Mouse (Mus musculus): Measurements from ENCODE around the gene Mkks. TPM values are rescaled to one million over a fixed set of nuclear protein-coding genes. Genes with fewer than 3 reads are reported as not detected.

Mkks gene
- 6.8 and 16.3 TPM in 2 replicates for total RNA-seq (2017)

DNA sequence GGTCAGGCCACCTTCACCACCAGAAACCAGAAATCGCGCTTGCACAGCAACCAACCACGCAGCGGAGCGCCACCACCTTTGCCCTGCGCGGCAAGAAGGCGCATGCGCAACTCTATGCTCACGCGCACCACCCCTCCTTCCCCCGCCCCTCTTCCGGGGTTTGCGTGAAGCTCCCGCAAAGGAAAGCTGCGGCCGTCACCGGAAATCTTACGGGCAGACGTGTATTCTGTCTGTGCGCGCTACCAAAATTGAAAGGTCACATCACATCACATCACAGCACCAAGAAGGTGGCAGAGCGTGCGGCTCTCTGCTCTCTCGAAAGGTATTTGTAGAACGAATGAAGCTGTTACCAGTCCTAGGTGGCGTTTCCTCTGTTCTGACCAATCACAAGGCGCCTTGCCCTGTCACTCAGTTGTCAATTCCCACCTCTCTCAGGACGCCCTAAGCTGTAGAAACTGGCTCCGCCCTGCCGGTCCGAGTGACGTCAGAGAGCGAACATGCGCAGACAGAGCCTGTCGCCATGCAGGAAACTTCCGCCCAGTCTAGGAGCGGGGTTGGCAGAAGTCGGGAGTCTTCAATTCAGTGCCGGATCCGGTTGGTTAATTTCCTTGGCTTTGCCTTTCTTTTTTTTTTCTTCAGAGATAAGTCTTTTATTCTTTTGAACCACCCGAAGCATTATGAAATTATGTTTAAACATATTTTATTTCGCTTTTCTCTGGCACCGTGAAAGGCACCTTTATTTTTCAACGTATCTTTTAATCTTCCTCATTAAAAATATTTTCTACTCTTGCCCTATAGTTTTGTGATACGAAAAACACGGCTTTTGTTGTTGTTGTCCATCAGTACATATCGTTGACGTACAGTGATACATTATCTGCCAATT, at the start of gene Mkks, which contains the start of the genes Slx4ip and AL731706.1:
TSS of gene Mkks (minus strand) at position 322 of the 883 bp plus-strand sequence.
TSS of gene Slx4ip (plus strand) at position 151 of the 883 bp plus-strand sequence.
TSS of gene AL731706.1 (minus strand) at position 322 of the 883 bp plus-strand sequence.
- ATAC-seq (ENCODE audit: extremely low read depth, insufficient number of reproducible peaks, low FRiP score, poor library complexity, severe bottlenecking) = peak; percentile 86

DNA sequence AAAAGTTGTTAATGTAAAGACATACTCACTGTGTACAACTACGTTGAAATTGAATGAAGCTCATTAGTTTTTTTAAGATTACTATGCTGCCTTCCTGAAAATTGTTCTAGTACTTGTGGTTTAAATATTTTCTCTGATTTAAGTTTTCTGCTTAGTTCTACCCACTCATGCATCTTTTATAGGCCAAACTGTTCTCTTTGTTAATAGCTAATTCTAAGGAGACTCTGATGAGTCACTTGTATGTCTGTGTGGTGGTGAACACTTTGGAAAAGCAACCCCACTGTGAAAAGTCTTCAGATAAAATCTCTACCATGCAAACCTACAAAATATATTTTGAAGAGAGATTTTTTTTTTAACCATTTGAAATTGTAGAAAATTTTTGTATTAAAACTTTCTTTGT, 47.1 kb upstream of the Mkks start:
- no peak for ATAC-seq (ENCODE audit: extremely low read depth, insufficient number of reproducible peaks, low FRiP score, poor library complexity, severe bottlenecking)

DNA sequence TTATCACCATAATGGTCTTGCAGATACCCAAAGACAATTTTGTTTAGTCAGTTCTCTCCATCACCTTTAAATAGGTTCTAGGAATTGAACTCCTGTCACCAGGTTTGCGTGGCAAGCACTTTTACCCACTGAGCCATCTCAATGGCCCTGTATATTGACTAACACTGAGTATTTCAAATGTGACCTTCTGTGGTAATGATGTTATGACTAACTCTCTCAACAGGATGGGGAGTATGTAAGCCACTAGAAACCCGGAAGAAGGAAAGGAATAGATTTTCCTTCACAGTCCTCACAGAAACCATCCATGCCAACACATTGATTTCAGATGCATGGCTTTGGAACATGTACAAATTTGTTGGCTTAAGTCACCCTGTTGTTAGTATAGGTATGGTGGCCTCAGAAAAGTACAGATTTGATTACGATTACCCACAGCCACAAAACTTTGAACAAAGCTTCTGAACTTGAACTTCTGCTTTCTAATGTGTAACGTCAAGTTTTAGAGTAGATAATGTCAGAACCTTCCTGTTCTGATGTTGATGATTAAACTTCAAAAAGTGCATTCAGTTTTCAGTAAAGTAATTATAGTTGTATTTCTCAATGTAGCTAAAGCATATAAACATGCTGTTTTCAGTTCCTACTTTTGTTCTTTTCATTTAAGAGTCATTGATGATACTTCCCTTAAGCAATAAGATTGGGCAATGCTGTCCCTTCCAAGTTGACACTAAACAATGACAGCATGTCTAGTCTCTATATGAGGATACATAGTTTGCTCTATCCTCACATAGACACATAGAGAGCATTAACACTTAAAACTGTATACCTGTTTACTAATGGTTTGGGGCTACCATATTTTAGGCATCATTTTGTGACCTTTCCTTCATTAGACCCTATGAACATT, 45.5 kb upstream of the Mkks start:
- ATAC-seq (ENCODE audit: extremely low read depth, insufficient number of reproducible peaks, low FRiP score, poor library complexity, severe bottlenecking) = peak; percentile 36; the same call in 1 of the 2 replicates

DNA sequence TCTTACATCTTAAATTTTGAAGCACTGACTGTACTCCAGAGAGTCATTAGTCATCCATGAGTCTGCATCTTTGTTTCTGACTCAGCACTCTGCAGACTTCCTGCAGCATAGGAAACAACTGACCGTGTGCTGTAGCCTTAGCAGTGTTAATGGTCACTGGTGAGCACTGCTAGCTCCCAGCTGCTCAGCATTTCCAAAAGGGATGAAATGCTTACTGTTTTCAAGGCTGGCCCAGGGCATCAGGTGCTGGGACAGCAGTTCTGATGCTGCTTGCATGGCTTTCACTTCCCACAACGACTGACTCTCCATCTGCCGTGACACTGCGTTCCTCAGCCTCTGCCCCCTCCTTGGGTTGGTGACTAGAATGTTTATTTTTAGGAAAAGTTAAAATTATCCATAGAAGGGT, 29.8 kb upstream of the Mkks start:
- ATAC-seq (ENCODE audit: extremely low read depth, insufficient number of reproducible peaks, low FRiP score, poor library complexity, severe bottlenecking) = 0 out of 2 replicates have a peak, but pooled peaks have one; percentile 26

DNA sequence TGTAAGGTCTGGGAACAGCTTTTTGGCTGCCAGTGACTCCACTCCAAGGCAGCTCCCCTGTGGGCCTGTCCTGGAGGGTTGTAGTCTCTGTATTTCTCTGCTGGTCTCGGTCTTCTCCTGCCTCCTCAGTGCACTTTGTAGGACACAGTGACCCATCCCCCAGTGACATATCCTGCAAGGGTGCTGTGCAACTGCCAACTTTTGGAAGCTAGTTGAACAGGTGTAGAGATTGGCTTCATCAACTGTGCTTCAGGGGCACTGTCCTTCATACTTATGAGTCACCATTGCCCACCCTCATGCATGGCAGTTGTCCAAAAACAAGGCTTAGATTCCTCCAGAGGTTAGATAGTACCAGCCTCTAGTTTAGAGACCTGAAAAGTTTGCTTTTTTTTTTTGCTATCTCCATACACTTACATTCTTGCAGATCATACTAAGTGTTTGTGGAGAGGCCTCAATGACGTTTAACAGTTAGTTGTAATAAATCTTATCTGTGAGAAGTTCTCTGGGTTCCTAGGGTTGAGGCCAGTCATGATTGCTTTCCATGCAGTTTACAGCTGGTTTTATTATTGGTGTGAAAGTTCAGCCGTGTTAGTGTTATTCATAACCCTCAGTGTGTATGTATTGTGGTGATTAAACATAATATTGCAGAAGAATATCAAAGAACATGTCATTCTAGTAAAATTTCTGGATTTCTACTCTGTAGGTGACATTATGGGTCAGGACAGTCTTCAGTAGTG, 29.2 kb upstream of the Mkks start:
- no peak for ATAC-seq (ENCODE audit: extremely low read depth, insufficient number of reproducible peaks, low FRiP score, poor library complexity, severe bottlenecking)

DNA sequence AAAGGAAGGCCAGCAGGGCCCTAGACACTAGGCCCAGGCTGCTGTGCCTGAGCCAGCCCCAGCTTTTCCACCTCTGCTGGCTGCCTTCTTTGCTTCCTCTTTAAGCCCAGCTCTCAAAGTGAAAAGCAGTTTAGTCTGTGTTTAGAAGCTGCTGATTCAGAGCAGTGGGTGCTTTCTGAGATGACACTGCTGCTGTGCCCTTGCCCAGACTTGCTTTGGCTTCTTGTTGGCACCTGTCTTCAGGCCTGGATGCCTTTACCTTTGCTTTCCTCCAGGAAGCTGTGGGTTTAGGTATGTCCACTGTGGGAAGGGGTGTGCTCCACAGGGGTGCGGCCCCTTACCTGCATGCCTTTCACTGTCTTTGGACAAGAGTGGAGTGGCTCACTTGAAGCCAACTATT, 28.2 kb upstream of the Mkks start:
- no peak for ATAC-seq (ENCODE audit: extremely low read depth, insufficient number of reproducible peaks, low FRiP score, poor library complexity, severe bottlenecking)

DNA sequence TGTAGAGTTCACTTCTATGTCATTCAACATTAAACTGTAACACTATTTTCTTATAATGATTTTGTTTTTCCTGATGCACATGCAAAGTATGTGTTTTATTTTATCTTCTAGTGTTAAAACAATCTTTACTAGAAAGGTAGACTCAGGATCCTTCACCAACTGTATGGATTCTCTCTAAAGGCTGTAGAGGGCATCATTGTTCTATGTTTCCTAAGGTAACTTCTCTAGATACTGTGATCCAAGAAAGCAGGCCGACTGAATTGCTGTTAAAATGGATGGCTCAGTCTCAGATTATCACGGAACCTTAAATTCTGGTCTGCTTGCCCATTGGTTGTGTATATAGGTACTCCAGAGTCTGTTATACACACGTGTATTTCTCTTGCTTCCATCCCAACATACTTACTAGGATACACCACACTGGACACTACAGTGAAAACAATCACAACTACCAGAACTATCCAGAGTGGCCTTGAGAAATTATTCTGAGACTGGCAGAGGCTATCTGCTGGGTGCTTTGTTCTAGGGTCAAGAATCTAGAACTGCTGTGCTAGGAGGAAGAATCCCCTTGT, 23.2 kb upstream of the Mkks start:
- ATAC-seq (ENCODE audit: extremely low read depth, insufficient number of reproducible peaks, low FRiP score, poor library complexity, severe bottlenecking) = no peak

DNA sequence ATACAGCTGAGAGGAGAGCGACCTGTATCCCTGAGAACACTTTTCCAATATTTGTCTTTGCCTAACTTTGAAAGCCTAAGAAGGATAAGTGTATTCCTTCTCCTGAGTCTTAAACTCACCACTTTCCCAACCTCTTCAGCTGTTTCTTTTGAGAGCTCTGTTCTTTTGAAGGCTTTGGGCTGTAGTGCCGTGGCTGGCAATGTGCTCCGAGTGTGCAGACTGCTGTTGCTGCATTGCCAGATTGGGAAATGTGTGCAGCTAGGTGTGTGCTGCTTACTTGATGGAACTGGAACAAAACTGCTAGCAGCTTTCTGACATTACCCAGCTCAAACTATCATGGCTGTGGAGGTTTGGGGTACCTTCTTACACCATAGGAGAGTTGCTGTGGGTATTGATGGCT, 21.8 kb upstream of the Mkks start:
- ATAC-seq (ENCODE audit: extremely low read depth, insufficient number of reproducible peaks, low FRiP score, poor library complexity, severe bottlenecking) = no peak

DNA sequence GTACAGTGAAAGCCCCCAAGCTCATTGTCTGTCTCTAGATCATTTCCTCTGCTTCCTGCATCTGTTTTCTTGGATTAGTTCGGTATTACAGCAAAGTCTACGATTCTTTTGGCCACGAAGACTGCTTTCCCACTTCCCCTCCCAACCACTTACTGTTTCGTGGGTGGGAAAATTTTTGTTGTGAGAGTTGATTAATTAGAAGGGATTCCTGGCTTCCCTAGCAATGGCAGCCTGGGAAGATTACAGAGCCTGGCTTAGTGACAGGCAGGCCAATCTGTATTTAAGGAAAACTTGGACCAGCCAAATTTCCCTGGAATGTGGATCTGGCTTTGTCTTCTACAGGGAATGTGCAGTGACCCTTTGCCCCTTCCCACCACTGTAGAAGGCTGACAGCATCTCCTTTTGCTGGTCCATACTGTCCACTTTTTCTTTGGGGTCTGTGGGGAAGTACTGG, 20.8 kb upstream of the Mkks start:
- no peak for ATAC-seq (ENCODE audit: extremely low read depth, insufficient number of reproducible peaks, low FRiP score, poor library complexity, severe bottlenecking)

DNA sequence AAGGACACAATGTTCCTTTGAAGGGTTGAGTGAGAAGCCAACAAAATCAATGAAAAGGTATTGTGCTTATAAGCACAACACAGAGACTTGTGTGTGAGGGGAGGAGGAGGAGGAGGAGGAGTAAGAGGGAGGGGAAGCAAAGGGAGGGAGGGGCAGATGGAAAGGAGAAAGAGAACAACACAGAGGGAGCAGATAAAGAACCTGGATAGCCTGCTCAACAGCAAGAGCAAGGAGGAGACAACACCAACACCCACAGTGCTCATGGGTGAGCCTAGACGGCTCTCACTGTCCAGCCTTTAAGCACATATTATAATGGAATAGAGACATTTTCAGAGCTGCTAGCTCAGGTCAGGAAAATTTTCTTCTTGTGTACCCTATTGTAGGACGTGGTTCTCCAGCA, 18.1 kb upstream of the Mkks start:
- no peak for ATAC-seq (ENCODE audit: extremely low read depth, insufficient number of reproducible peaks, low FRiP score, poor library complexity, severe bottlenecking)

DNA sequence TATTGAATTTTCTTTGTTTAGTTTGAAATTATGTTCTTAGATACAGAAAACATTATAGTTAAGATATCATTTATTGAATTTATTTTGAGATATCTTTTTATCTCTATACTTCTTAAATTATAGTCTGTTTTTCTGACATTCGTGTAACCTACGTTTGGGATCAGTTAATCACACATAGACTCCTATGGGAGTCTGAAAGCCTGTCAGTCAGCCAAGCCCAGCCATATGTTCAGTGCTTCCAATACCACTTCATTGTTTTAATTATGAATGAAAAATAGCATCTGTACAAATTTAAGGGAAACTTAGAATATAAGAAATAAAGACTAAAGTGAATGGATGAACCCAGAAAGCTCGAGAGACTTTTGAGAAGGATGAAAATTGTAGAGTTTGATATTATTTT, 17.4 kb upstream of the Mkks start:
- no peak for ATAC-seq (ENCODE audit: extremely low read depth, insufficient number of reproducible peaks, low FRiP score, poor library complexity, severe bottlenecking)

DNA sequence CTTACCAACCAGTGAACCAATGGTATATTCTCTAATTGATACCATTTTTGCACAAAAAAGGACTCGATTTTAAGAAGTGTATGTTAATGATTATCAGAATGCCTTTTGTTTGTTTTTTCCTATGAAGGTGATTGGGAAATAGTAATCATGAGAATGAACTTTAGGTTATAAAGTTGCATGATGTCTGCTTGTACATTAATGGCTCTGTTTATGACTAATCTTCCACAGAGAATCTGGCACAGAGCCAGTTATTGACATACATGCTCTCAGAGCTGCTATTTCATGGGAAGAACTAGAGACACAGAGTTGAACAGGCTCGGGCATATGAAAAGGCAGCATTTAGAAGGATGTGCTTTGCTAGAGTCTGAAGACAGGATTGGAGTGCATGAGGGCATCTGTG, 4.9 kb upstream of the Mkks start:
- no peak for ATAC-seq (ENCODE audit: extremely low read depth, insufficient number of reproducible peaks, low FRiP score, poor library complexity, severe bottlenecking)

DNA sequence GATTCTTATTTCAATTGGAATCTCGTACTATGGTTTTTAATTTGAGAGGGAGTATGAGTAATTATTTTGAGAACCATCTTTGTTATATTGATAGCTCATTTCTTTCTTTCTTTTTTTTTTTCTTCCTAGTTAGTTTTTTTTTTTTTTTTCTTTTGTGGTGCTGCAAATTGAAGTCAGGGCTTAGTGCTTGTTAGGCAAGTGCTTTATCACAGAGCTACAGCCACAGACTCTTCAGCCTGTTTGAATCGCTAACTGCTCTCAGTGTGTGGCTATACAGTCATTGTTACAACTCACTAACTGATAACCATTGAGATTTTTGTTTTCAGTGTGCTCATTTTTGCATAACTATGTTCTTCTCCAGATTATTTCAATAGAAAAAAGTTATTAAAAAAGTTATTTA, 3.3 kb upstream of the Mkks start:
- no peak for ATAC-seq (ENCODE audit: extremely low read depth, insufficient number of reproducible peaks, low FRiP score, poor library complexity, severe bottlenecking)

DNA sequence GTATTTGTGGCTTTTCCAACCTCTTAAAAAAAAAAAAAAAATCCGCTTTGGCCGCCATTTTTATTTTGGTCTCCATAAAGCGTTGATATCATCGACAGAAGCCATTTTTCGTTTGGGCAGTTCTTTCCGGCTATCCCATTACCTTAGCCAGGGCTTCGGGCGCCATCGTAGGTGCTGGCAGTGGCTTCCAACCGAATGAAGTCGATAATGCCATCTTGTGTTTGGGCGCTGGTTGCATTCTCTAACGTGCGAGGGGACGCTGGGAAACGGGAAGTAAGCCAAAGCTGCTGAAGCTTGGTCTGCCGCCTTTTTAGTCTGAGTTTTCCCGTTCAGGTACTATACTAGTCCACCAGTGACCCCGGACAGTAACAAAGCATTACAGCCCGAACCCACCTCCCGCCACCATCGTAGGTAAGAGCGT, 772 bp upstream of the Mkks start:
- peak; percentile 86 for ATAC-seq (ENCODE audit: extremely low read depth, insufficient number of reproducible peaks, low FRiP score, poor library complexity, severe bottlenecking)

DNA sequence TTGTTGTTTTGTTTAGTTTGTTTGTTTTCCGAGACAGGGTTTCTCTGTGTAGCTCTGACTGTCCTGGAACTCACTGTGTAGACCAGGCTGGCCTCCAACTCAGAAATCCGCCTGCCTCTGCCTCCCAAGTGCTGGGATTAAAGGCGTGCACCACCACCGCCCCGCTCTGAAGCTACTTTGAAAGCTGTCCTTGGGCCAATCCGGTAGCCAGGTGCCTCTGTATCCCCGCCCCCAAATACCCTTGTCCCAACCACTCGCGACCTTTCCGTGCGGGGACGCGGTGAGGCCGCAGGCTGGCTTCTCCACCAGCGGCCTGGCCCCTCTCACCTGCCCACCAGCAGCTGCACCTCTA, 497 bp downstream of the Mkks start:
- ATAC-seq (ENCODE audit: extremely low read depth, insufficient number of reproducible peaks, low FRiP score, poor library complexity, severe bottlenecking) = peak; percentile 36; the same call in 1 of the 2 replicates

DNA sequence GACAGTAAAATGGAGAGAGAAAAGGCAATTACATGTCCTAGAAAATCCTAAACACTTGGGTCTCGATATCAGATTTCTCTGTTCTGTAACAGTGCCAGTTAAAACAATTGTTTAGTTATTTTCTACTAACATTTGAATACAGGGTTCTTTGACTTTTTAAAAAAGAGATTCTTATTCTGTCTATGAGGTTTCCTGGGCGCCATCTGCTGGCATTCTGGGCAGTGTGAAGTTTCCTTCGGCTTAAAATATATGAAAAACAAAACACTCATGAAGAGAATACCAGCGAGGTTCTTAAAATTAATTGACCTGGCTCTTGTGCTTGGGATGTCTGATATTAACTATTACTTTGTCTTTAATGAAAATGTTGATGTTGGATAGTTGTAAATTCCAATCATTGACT, 4.3 kb downstream of the Mkks start:
- ATAC-seq (ENCODE audit: extremely low read depth, insufficient number of reproducible peaks, low FRiP score, poor library complexity, severe bottlenecking) = no peak

DNA sequence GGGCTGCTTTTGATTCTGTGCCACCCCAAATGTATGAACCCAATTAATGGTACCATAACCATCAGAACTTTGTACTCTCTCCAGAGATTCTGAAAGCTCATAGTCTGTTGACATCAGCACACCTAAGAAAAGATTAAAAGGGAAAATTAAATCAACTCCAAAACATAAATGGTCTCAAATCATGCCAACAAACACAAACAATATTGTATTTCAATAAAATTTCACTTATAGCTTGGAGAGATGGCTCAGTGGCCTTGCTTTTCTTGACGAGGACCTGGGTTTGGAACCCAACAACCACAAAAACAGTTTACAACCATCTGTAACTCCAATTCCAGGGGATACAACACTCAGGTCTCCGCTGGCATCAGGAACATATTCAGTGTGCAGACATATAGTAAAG, 5.6 kb downstream of the Mkks start, which contains the start of gene AL731706.2:
TSS of gene AL731706.2 (minus strand) at position 101 of the 400 bp plus-strand sequence.
- ATAC-seq (ENCODE audit: extremely low read depth, insufficient number of reproducible peaks, low FRiP score, poor library complexity, severe bottlenecking) = no peak

DNA sequence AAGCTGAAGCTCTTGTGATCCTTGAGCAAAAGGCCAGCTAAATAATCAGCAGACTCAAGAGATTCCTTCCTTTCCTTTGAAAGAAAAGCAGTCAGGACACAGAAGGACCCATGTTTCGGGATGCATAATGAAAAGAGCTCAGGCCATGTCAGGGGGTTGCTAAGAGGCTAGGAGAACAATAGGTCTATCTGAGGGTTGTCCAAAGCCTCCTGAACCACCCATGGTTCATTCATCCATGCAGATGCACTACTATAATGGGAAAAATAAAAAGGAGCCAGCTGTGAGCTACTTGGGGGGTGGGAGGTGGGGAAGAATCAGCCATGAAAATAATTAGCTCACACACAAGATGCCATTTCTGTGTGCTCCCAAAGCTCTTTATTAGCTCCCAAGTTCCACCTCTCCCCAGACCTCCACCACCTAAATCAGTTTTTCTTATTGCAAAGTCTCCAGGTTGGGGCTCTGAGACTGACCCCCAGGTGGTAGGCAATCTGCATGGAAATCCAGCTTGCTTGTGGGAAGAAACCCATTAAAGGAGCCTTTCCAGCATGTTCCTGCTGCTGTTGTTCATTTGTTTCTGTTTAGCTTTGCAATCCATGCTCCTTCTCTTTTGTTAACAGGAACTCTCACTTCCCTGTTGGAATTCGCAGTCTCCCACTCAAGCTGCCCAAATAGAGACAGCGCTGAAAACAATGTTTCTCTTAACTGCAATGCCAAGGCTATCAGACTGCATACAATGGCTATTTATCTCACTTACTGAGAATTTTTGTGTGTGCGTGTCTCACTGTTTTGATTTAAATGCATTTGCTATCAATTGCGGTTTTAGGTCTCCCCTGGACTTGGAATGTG, 36.4 kb downstream of the Mkks start:
- ATAC-seq (ENCODE audit: extremely low read depth, insufficient number of reproducible peaks, low FRiP score, poor library complexity, severe bottlenecking) = no peak
